Mouse (Mus musculus) E14TG2a.4 (cell line): ENCODE results near the gene Aldh3b3.

Experiments used
- H3K27me3 ChIP-seq: 2 replicates; pipeline ENCODE4 v1.6.1; 2014; ENCODE audit warnings: low read length, control low read depth; ENCODE audit not compliant: insufficient read depth
- H3K36me3 ChIP-seq: 2 replicates; pipeline ENCODE4 v1.6.1; 2014; ENCODE audit warnings: low read length, control low read depth; ENCODE audit not compliant: insufficient read depth
- H3K4me1 ChIP-seq: replicated peaks from 2 replicates; pipeline ENCODE4 v1.6.1; 2014; ENCODE audit warnings: low read depth, low read length, control low read depth
- H3K4me3 ChIP-seq: replicated peaks from 2 replicates; pipeline ENCODE4 v1.5.1; 2014; ENCODE audit warnings: mild to moderate bottlenecking, low read length
- H3K9me3 ChIP-seq: 2 replicates; pipeline ENCODE4 v1.6.1; 2014; ENCODE audit warnings: low read length, control low read depth
- CTCF ChIP-seq: conservative IDR thresholded peaks from 2 replicates; pipeline ENCODE4 v1.5.1; 2014; ENCODE audit warnings: low read length
- NANOG ChIP-seq: IDR thresholded peaks from 2 replicates; pipeline ENCODE4 v1.6.1; 2014; ENCODE audit warnings: borderline replicate concordance, low read length, mixed read lengths
- POU5F1 ChIP-seq: IDR thresholded peaks from 2 replicates; pipeline ENCODE4 v1.6.1; 2014; ENCODE audit warnings: low read length, borderline replicate concordance

The Aldh3b3 gene

DNA sequence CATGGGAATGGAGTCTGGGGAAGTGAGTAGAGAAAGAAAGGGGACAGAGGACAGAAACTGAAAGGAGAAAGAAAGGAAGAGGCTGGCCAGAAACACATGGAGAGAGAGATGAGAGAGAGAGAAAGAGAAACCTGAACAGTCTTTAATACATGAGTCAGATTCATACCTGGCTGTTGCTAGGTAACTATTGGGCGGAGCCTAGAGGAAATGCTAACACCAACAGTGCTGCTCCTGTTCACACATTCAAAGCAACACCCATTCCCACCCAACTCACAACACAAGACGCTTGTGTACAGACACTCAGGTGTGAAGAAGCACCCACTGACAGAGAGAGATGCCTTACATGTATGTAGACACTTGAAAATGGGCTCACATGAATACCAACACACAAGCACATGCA lies 17.4 kb downstream of the Aldh3b3 start:
- H3K4me3 ChIP-seq: no peak overlapping the region
- H3K9me3 ChIP-seq: no peaks in the 10 kb centered on the region
- peaks cover 27% of the 10 kb centered on the region for H3K4me1 ChIP-seq
- TF ChIP-seq POU5F1 (no peak), CTCF (no peak), NANOG (no peak)
- no peaks in the 10 kb centered on the region for H3K36me3 ChIP-seq
- 0 out of 2 replicates have a peak, but pooled peaks cover 2% of the 10 kb centered on the region for H3K27me3 ChIP-seq

DNA sequence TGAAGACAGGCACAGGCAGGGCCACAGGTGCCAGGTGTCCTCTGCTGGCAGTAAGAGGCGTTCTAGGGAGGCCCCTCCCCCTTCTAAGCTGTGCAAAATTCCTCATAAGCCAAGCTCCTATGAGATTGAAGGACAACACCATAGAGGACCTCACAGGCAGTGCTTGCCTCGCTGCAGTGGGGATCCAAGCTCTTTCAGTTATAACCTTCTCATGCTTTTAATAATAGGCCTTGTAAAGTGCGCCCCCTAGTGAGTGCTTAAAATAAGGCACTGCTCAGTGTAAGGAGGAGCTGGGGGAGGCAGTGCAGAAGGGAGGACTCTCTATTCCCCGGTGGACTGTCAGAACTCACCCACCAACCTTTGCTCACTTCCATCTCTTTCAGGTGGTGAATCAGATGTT lies 21.9 kb downstream of the Aldh3b3 start:
- no peaks in the 10 kb centered on the region for H3K27me3 ChIP-seq
- H3K9me3 ChIP-seq: no peaks in the 10 kb centered on the region
- no peaks in the 10 kb centered on the region for H3K36me3 ChIP-seq
- peaks cover 38% of the 10 kb centered on the region for H3K4me1 ChIP-seq
- TF ChIP-seq CTCF: peak; percentile 95
- TF ChIP-seq NANOG: no peak
- no peak overlapping the region for H3K4me3 ChIP-seq

DNA sequence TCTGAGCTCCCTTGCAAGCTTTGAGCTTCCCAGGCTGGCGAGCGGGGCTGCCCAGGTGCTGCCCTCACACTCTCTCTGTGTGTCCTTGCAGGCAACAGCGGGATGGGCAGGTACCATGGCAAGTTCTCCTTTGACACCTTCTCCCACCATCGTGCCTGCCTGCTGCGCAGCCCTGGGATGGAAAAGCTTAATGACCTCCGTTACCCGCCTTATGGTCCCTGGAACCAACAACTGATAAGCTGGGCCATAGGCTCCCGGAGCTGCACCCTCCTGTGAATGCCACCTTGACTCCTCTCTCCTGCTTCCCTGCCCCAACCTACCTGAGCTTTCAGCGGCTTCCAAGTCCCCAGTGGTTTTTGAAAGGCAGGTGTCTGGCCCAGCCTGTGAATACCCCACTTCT lies 22.5 kb downstream of the Aldh3b3 start:
- TF ChIP-seq POU5F1 (no peak), CTCF (no peak), NANOG (no peak)
- H3K36me3 ChIP-seq: no peaks in the 10 kb centered on the region
- no peaks in the 10 kb centered on the region for H3K27me3 ChIP-seq
- H3K9me3 ChIP-seq: no peaks in the 10 kb centered on the region
- H3K4me3 ChIP-seq: no peak overlapping the region
- peaks cover 44% of the 10 kb centered on the region for H3K4me1 ChIP-seq

DNA sequence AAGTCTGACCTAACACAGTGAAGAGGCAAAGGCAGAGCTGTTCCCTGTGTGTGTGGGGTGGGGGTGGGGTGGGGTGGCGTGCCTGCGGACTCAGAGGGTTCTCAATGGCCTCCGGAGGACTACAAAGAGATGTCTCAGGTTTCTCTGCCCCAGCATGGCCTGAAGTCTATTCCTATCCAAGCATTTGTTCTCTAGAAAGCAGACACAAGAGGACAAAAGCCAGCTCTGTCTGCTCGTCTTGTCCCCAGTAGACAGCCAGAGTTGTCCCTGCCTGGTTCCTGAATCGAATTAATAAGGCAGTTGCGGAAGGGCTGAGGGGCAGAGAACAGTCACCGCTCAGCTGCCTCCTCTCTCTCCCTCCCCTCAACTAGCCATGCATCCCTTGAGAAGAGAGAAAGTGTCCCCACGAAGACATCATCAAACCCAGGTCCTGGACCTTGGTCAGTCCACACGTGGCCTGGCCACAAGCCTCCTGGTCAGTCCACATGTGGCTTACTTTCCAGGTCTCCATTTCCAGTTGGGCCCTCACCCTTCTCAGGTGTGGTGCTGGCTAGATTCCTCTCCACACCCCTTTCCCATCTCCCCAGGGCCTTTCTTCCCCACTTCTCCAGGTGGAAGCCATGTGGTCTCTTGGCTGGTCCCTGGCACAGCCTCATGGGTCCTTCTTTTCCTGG lies 25.2 kb downstream of the Aldh3b3 start:
- TF ChIP-seq POU5F1: no peak
- TF ChIP-seq NANOG: no peak
- TF ChIP-seq CTCF: no peak
- Histone ChIP-seq H3K36me3 (no peaks in the 10 kb centered on the region), H3K4me1 (peaks cover 71% of the 10 kb centered on the region)

DNA sequence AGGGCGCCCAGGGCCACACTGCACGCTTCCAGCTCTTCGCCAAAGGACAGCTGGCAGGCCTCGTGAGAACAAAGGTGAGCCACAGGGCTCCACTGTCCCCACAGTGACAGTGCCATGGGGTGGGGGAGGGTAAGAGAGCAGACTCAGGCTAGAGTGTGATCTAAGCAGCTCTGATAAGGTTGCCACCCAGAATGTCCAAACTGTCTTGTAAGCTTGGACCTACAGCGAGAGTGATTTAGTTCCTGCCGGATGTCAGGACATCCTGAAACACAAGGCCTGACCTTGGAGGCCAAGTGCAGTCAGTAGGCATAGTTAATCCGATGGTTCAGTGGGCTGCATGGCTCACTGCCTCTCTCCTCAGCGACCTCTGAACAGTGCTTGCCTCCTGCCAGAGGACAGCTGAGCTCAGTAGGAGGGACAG lies 26.8 kb downstream of the Aldh3b3 start:
- Histone ChIP-seq H3K27me3 (no peaks in the 10 kb centered on the region), H3K4me1 (peaks cover 72% of the 10 kb centered on the region), H3K36me3 (no peaks in the 10 kb centered on the region), H3K4me3 (0 out of 2 replicates have a peak overlapping the region, but pooled peaks have one; percentile 20), H3K9me3 (no peaks in the 10 kb centered on the region)
- no peak for TF ChIP-seq POU5F1
- no peak for TF ChIP-seq CTCF
- TF ChIP-seq NANOG: no peak

More for the DNA sequence above, 25.2 kb downstream of the Aldh3b3 start:
- Histone ChIP-seq H3K9me3 (no peaks in the 10 kb centered on the region), H3K4me3 (no peak overlapping the region), H3K27me3 (no peaks in the 10 kb centered on the region)

DNA sequence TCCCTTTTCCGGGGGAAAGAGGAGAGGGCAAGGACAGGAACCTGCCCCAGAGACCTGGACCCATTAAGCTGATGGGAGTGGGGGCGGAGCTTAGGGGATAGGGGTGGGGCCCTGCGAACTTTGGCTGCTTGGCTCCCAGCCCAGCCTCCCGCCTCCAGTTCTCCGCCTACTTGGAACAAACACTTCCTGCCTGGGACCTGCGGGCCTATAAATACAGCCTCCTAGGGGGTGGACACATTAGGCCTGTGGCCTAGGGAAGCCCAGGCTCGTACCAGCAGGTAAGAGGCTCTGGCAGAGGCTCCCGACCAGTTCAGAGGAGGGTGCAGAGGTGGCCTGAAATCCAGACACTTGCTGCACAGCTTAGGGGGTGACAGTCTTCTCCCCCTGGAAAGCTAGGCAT lies 27.9 kb downstream of the Aldh3b3 start, which contains the start of gene Acy3:
Acy3 (plus strand) TSS at position 237 of the 400 bp plus-strand sequence.
- no peaks in the 10 kb centered on the region for H3K36me3 ChIP-seq
- no peak within 1 kb of the TSS for H3K4me3 ChIP-seq
- no peak for TF ChIP-seq POU5F1
- TF ChIP-seq NANOG: no peak
- TF ChIP-seq CTCF: no peak
- H3K27me3 ChIP-seq: no peaks in the 10 kb centered on the region
- H3K4me1 ChIP-seq: peaks cover 63% of the 10 kb centered on the region
- no peaks in the 10 kb centered on the region for H3K9me3 ChIP-seq

DNA sequence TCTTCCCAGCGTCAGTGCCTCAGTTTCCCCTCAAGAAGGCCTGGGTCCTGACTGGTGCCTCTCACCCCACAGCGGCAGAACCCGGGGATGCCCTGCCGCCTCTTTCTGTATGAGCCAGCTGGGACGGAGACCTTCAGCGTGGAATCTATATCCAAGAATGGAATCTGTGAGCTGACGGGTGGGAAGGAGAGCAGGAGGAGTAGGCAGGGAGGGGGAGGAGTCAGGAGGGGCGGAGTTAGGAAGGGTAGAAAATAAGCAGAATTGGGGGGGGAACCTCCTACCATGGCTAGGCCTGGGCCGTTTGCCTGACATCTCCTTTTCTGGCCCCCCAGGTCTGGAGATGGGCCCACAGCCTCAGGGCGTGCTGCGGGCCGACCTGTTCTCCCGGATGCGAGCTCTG lies 29.6 kb downstream of the Aldh3b3 start:
- Histone ChIP-seq H3K4me3 (no peak overlapping the region), H3K27me3 (no peaks in the 10 kb centered on the region), H3K9me3 (no peaks in the 10 kb centered on the region), H3K4me1 (peaks cover 70% of the 10 kb centered on the region), H3K36me3 (no peaks in the 10 kb centered on the region)
- no peak for TF ChIP-seq POU5F1
- no peak for TF ChIP-seq NANOG
- no peak for TF ChIP-seq CTCF

DNA sequence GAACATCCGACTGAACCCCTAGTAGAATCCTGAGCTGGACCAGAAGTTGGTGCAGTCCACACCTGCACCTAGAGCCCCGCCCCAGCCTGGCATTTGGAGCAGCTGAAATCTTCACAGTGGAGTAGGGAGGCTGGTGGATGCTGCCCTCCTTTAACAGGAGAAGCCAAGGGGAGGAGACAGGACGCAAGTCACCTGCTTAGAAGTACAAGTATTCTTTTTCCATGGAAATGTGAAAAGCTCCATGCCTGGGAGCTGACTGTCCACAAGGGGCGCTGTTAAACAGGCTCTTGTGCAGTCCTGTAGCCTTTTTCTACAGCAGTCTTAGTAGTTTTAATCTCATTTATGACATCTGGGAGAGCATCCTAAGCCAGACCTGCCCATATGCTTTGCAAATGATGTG lies 30.3 kb downstream of the Aldh3b3 start:
- no peaks in the 10 kb centered on the region for H3K27me3 ChIP-seq
- no peak overlapping the region for H3K4me3 ChIP-seq
- TF ChIP-seq POU5F1 (no peak), CTCF (peak; percentile 73)
- no peaks in the 10 kb centered on the region for H3K9me3 ChIP-seq
- H3K36me3 ChIP-seq: no peaks in the 10 kb centered on the region
- H3K4me1 ChIP-seq: peaks cover 63% of the 10 kb centered on the region

DNA sequence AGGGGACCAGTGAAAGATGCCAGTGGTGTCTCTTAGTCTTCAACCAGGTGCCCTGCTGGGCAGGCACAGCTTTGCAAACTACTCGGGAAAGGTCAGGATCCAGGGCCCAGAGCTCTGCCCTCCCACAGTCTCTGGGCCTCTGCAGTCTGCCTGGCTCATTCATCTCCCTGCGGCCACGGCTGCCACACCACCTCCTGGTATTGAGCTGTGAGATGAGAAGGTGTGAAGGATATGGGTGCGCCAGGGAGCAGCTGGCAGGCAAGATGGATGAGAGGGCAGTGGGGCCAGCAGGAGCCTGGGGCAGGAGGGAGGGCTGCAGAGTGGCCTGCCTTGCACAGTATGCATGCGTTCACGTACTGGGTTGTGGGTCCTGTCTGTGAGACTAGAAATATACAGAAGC lies 32.4 kb downstream of the Aldh3b3 start:
- Histone ChIP-seq H3K36me3 (no peaks in the 10 kb centered on the region), H3K9me3 (no peaks in the 10 kb centered on the region), H3K4me3 (no peak overlapping the region), H3K27me3 (no peaks in the 10 kb centered on the region), H3K4me1 (peaks cover 43% of the 10 kb centered on the region)
- TF ChIP-seq CTCF (no peak), POU5F1 (no peak), NANOG (no peak)
